28 mouse cellular contexts compared by ENCODE assay signal in genomic region chr4:116322127-116322526, GRCm38 (mm10).
DNase-seq lines count a peak whose midpoint lies in the region; ATAC-seq and TF ChIP-seq lines count a peak whose summit lies in the region.
"Had no signal": no experiment of that assay in that cellular context is flagged by ENCODE, and none has a peak within 500 bp of the region (broad histone marks: within the 10 kb centered on the region; RNA-seq: fewer than 3 reads in every experiment).

No protein-coding gene starts in this region.

- H3K4me2 ChIP-seq in heart, embryonic 11.5 days: no peak overlapping the region
- no peak overlapping the region for H3K4me2 ChIP-seq in heart, embryonic 14.5 days (ENCODE audit: low read length)
- H3K4me2 ChIP-seq in forebrain, postnatal 0 days (ENCODE audit: low read depth): no peak overlapping the region
- no peak overlapping the region for H3K4me2 ChIP-seq in kidney, embryonic 14.5 days (replicated peaks; ENCODE audit: low read depth, low read length)
- H3K4me2 ChIP-seq: embryonic facial prominence, embryonic 13.5 days; forebrain, embryonic 15.5 days; kidney, embryonic 15.5 days; midbrain, embryonic 15.5 days; neural tube, embryonic 12.5 days had no signal

- 66% methylated on average over 6 of the region's 6 CpGs for WGBS in heart, embryonic 11.5 days (ENCODE audit: insufficient replicate concordance)
- WGBS in heart, embryonic 14.5 days: 41% methylated on average over 6 of the region's 6 CpGs
- 89% methylated on average over 6 of the region's 6 CpGs for WGBS in forebrain, postnatal 0 days
- 94% methylated on average over 6 of the region's 6 CpGs for WGBS in kidney, embryonic 14.5 days

- no peak for TF ChIP-seq CTCF in forebrain, postnatal 0 days (IDR thresholded peaks at IDR 0.05; ENCODE audit: low read depth)

- H3K27me3 ChIP-seq in heart, embryonic 11.5 days (ENCODE audit: control insufficient read depth, insufficient read depth, low read length): no peaks in the 10 kb centered on the region
- H3K27me3 ChIP-seq in heart, embryonic 14.5 days (ENCODE audit: control insufficient read depth, insufficient read depth, low read length): no peaks in the 10 kb centered on the region
- no peaks in the 10 kb centered on the region for H3K27me3 ChIP-seq in forebrain, postnatal 0 days (ENCODE audit: insufficient read depth, low read length)
- H3K27me3 ChIP-seq in kidney, embryonic 14.5 days (ENCODE audit: control insufficient read depth, insufficient read depth, low read length): no peaks in the 10 kb centered on the region
- H3K27me3 ChIP-seq: embryonic facial prominence, embryonic 13.5 days; forebrain, embryonic 15.5 days; kidney, embryonic 15.5 days; midbrain, embryonic 15.5 days; neural tube, embryonic 12.5 days; Patski had no signal

- no peak overlapping the region for H3K9ac ChIP-seq in heart, embryonic 11.5 days (ENCODE audit: low read depth, low read length)
- no peak overlapping the region for H3K9ac ChIP-seq in heart, embryonic 14.5 days (ENCODE audit: low read length)
- H3K9ac ChIP-seq in forebrain, postnatal 0 days: no peak overlapping the region
- H3K9ac ChIP-seq in kidney, embryonic 14.5 days (ENCODE audit: low read depth, low read length): no peak overlapping the region
- H3K9ac ChIP-seq: embryonic facial prominence, embryonic 13.5 days; forebrain, embryonic 15.5 days; kidney, embryonic 15.5 days; midbrain, embryonic 15.5 days; neural tube, embryonic 12.5 days had no signal

- intact Hi-C loops in heart, postnatal 36 days (cut with DNase I): no loop called here
- intact Hi-C loops in gastrocnemius, postnatal 14 days (cut with DNase I; ENCODE audit: low total_unique reads): no loop called here

- H3K4me1 ChIP-seq in heart, embryonic 11.5 days (ENCODE audit: control insufficient read depth, insufficient read depth, low read length): no peaks in the 10 kb centered on the region
- peaks cover 0 to 9% of the 10 kb centered on the region in 2 experiments; a peak in 1 of 4 replicates for H3K4me1 ChIP-seq in heart, embryonic 14.5 days (ENCODE audit: control insufficient read depth in 2 of 2, insufficient read depth in 2 of 2, low read length in 2 of 2)
- no peaks in the 10 kb centered on the region for H3K4me1 ChIP-seq in forebrain, postnatal 0 days (ENCODE audit: insufficient read depth)
- H3K4me1 ChIP-seq in kidney, embryonic 14.5 days (ENCODE audit: control insufficient read depth, insufficient read depth, low read length): no peaks in the 10 kb centered on the region
- H3K4me1 ChIP-seq: embryonic facial prominence, embryonic 13.5 days; forebrain, embryonic 15.5 days; kidney, embryonic 15.5 days; midbrain, embryonic 15.5 days; neural tube, embryonic 12.5 days had no signal

- H3K4me3 ChIP-seq in heart, embryonic 11.5 days (ENCODE audit: low read depth, low read length): no peak overlapping the region
- H3K4me3 ChIP-seq in heart, embryonic 14.5 days (ENCODE audit: control insufficient read depth in 1 of 2, insufficient read depth in 1 of 2, low read depth in 1 of 2, low read length in 2 of 2): no peak overlapping the region
- no peak overlapping the region for H3K4me3 ChIP-seq in forebrain, postnatal 0 days (ENCODE audit: low read depth, low read length)
- H3K4me3 ChIP-seq in kidney, embryonic 14.5 days (ENCODE audit: low read length): no peak overlapping the region
- H3K4me3 ChIP-seq: embryonic facial prominence, embryonic 13.5 days; erythroblast, embryonic 14.5 days; forebrain, embryonic 15.5 days; kidney, embryonic 15.5 days; midbrain, embryonic 15.5 days; neural tube, embryonic 12.5 days had no signal

- no peak for ATAC-seq in heart, embryonic 11.5 days (replicated peaks; ENCODE audit: insufficient number of reproducible peaks, low FRiP score, low TSS enrichment)
- ATAC-seq in heart, embryonic 14.5 days (ENCODE audit: insufficient number of reproducible peaks, insufficient read depth, low FRiP score, low read depth): peak; percentile 39; the same call in 1 of the 2 replicates
- ATAC-seq in forebrain, postnatal 0 days: no peak
- no peak for ATAC-seq in kidney, embryonic 14.5 days (ENCODE audit: low FRiP score, low TSS enrichment)
- ATAC-seq: forebrain, embryonic 15.5 days; hindbrain, postnatal 0 days; intestine, postnatal 0 days; midbrain, embryonic 15.5 days; Patski had no signal

- no peaks in the 10 kb centered on the region for H3K9me3 ChIP-seq in heart, embryonic 11.5 days (replicated peaks; ENCODE audit: control insufficient read depth, low read length)
- H3K9me3 ChIP-seq in heart, embryonic 14.5 days (ENCODE audit: control insufficient read depth, low read length): no peaks in the 10 kb centered on the region
- H3K9me3 ChIP-seq in forebrain, postnatal 0 days (ENCODE audit: low read length): no peaks in the 10 kb centered on the region
- H3K9me3 ChIP-seq in kidney, embryonic 14.5 days (ENCODE audit: control insufficient read depth, low read length): no peaks in the 10 kb centered on the region
- H3K9me3 ChIP-seq: embryonic facial prominence, embryonic 13.5 days; forebrain, embryonic 15.5 days; kidney, embryonic 15.5 days; midbrain, embryonic 15.5 days; neural tube, embryonic 12.5 days had no signal

- peak; percentile 50 to 59 for DNase-seq in heart, adult 18-20 months
- DNase-seq in heart, postnatal 36 days: peak; percentile 15 to 39
- peak; percentile 9 to 64 for DNase-seq in lung, postnatal 4 days
- no peak for DNase-seq in gastrocnemius, postnatal 14 days
- no peak for DNase-seq in forebrain, postnatal 0 days
- DNase-seq: adrenal gland, adult 2 months; cerebellum, adult 18-20 months; cerebellum, postnatal 36 days; embryo, embryonic 11 days; kidney, postnatal 36 days; layer of hippocampus, postnatal 36 days; retina, postnatal 1 day; right cerebral cortex, postnatal 4 days; thymus, adult 18-20 months; thymus, postnatal 36 days had no signal

- no peak overlapping the region for H3K27ac ChIP-seq in heart, embryonic 11.5 days (ENCODE audit: low read depth, low read length)
- peak overlapping the region; percentile 42 to 60; a peak in 3 of 4 replicates for H3K27ac ChIP-seq in heart, embryonic 14.5 days (replicated peaks in 1 of 2; ENCODE audit: control insufficient read depth in 1 of 2, insufficient read depth in 1 of 2, low read depth in 2 of 2, low read length in 2 of 2)
- no peak overlapping the region for H3K27ac ChIP-seq in forebrain, postnatal 0 days (ENCODE audit: low read depth, low read length)
- no peak overlapping the region for H3K27ac ChIP-seq in kidney, embryonic 14.5 days (ENCODE audit: low read depth, low read length)
- H3K27ac ChIP-seq: embryonic facial prominence, embryonic 13.5 days; forebrain, embryonic 15.5 days; hindbrain, postnatal 0 days; kidney, embryonic 15.5 days; macrophage; midbrain, embryonic 15.5 days; neural tube, embryonic 12.5 days had no signal

- H3K36me3 ChIP-seq in heart, embryonic 11.5 days (ENCODE audit: control insufficient read depth, insufficient read depth, low read length): peaks cover 16% of the 10 kb centered on the region
- peaks cover 85% of the 10 kb centered on the region for H3K36me3 ChIP-seq in heart, embryonic 14.5 days (ENCODE audit: control insufficient read depth, insufficient read depth, low read length)
- H3K36me3 ChIP-seq in forebrain, postnatal 0 days (ENCODE audit: insufficient read depth): peaks cover 85% of the 10 kb centered on the region
- H3K36me3 ChIP-seq in kidney, embryonic 14.5 days (ENCODE audit: control insufficient read depth, insufficient read depth, low read length): peaks cover 50% of the 10 kb centered on the region

Comparison
In these comparisons a context has a peak if more than half of its experiments do, and no peak if none do; other contexts are left out.
1. H3K27ac ChIP-seq: peak in heart, embryonic 14.5 days (2 of 2); none in heart, embryonic 11.5 days (single experiment), forebrain, postnatal 0 days (single experiment) and kidney, embryonic 14.5 days (single experiment).
2. DNase-seq: peak in heart, adult 18-20 months (2 of 2), heart, postnatal 36 days (2 of 2) and lung, postnatal 4 days (2 of 2); none in gastrocnemius, postnatal 14 days (single experiment) and forebrain, postnatal 0 days (single experiment).